Mouse (Mus musculus) heart, embryonic 16.5 days (tissue): Measurements from ENCODE around the gene Pip4k2a. TPM values are rescaled to one million over a fixed set of nuclear protein-coding genes. Genes with fewer than 3 reads are reported as not detected.

Experiments
- ATAC-seq: fragments of 200-750 bp; cut with Nextera tagmentation; replicated peaks from 2 replicates; pipeline ENCODE4 v1.8.0; 2017; ENCODE audit warnings: moderate number of reproducible peaks; ENCODE audit not compliant: insufficient read depth, low FRiP score; ENCODE audit errors: extremely low read depth
- H3K27ac ChIP-seq: fragments of 300-500 bp; sonication (generic); 2 replicates; pipeline ENCODE4 v1.5.1; 2014; ENCODE audit warnings: mild to moderate bottlenecking, low read length, control low read depth, moderate library complexity
- H3K27me3 ChIP-seq: fragments of 300-500 bp; sonication (generic); 2 replicates; pipeline ENCODE4 v1.6.1; 2014; ENCODE audit warnings: low read length, mixed read lengths; ENCODE audit not compliant: control insufficient read depth, insufficient read depth
- H3K36me3 ChIP-seq: fragments of 300-500 bp; sonication (generic); 2 replicates; pipeline ENCODE4 v1.6.1; 2014; ENCODE audit not compliant: control insufficient read depth, insufficient read depth
- H3K4me1 ChIP-seq: fragments of 300-500 bp; sonication (generic); 2 replicates; pipeline ENCODE4 v1.6.1; 2014; ENCODE audit warnings: low read length, mixed read lengths; ENCODE audit not compliant: control insufficient read depth, insufficient read depth
- H3K4me2 ChIP-seq: fragments of 300-500 bp; sonication (generic); 2 replicates; pipeline ENCODE4 v1.6.1; 2014; ENCODE audit warnings: low read depth, mild to moderate bottlenecking, control low read depth, low read length
- H3K4me3 ChIP-seq: fragments of 300-500 bp; sonication (generic); 2 replicates; pipeline ENCODE4 v1.5.1; 2014; ENCODE audit warnings: mild to moderate bottlenecking, control low read depth, low read length
- H3K9ac ChIP-seq: fragments of 300-500 bp; sonication (generic); 2 replicates; pipeline ENCODE4 v1.6.1; 2014; ENCODE audit warnings: low read length, control low read depth
- H3K9me3 ChIP-seq: fragments of 300-500 bp; sonication (generic); replicated peaks from 2 replicates; pipeline ENCODE4 v1.6.1; 2016; ENCODE audit warnings: low read length; ENCODE audit not compliant: control insufficient read depth
- WGBS: fragments of 180-500 bp; shearing (Covaris S2); extraction: QIAGEN DNeasy Blood & Tissue Kit; methylation state at CpG from one replicate; pipeline ENCODE4 v1.1.7; 2014; 5-methylcytosine and 5-hydroxymethylcytosine counted together
- polyA plus RNA-seq: library from polyadenylated mRNA; unstranded; fragments of >200 nt; fragmentation: Nextera tagmentation; extraction: Ambion mirVana; gene quantifications from 2 replicates; pipeline ENCODE4 v1.2.1, GENCODE M21; 2015

Pip4k2a gene
- polyA plus RNA-seq, 1 experiment from 2014 or later: 10.0 TPM

- no peak overlapping the region; the same call in 1 of the 2 replicates for H3K27ac ChIP-seq
- H3K4me3 ChIP-seq: no peak overlapping the region
- H3K27me3 ChIP-seq: no peaks in the 10 kb centered on the region
- no peaks in the 10 kb centered on the region for H3K36me3 ChIP-seq
- H3K4me2 ChIP-seq: no peak overlapping the region
- peaks cover 26% of the 10 kb centered on the region for H3K4me1 ChIP-seq
- no peak overlapping the region for H3K9ac ChIP-seq
- no peak for ATAC-seq
- no peaks in the 10 kb centered on the region for H3K9me3 ChIP-seq
- 77% methylated on average over 5 of the region's 5 CpGs for WGBS
These were observed 78.0 kb downstream of the Pip4k2a start for GRCm38 (mm10) chr2:18919797-18920354.

DNA sequence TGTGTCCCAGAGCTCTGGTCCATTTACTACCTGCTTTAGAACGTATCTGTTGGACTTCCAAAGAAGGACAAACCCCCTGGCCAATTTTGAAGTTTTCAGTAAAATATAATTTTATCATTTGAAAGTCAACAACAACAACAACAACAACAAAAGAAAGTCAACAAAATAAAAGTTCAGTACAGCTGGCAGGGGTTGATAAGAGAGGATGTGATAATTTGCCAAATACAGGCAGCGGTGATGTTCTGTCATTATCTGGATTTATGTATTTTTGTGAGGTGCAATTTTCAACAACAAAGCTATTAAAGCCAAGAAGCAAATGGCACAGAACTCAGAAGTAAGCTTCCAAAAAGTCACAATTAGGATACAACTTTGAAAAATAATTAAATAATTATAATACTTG is 80.1 kb downstream of the Pip4k2a start:
- H3K4me1 ChIP-seq: peaks cover 26% of the 10 kb centered on the region
- no peak overlapping the region for H3K4me3 ChIP-seq
- WGBS: 93% methylated on average over 2 of the region's 2 CpGs
- H3K9ac ChIP-seq: no peak overlapping the region
- no peaks in the 10 kb centered on the region for H3K27me3 ChIP-seq
- no peak overlapping the region for H3K4me2 ChIP-seq
- no peaks in the 10 kb centered on the region for H3K9me3 ChIP-seq
- no peak for ATAC-seq
- H3K27ac ChIP-seq: no peak overlapping the region
- H3K36me3 ChIP-seq: no peaks in the 10 kb centered on the region

DNA sequence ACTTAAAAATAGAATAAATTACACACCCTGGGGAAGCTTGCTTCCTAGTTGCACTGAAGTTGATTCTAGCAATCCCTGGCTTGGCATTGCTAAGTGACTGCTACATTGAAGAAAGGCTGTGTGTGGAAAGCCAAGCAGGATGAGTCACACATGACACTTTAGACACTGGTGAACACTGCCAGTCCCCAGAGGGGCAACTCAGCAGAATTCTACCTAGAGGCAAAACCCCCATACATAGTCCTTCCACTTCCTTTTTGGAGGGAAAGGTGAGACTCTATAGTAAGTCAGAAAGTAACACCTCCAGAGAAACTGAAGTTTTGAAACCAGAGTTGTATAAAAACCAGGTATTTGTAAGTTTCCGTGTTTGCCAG is 80.6 kb downstream of the Pip4k2a start:
- WGBS: 74% methylated on average over 1 of the region's 1 CpGs

GRCm38 (mm10) chr2:18916615-18917379 is 81.1 kb downstream of the Pip4k2a start:
- no peaks in the 10 kb centered on the region for H3K27me3 ChIP-seq
- 66% methylated on average over 14 of the region's 14 CpGs for WGBS
- no peaks in the 10 kb centered on the region for H3K9me3 ChIP-seq
- H3K4me1 ChIP-seq: peaks cover 26% of the 10 kb centered on the region
- H3K36me3 ChIP-seq: no peaks in the 10 kb centered on the region
- no peak overlapping the region for H3K9ac ChIP-seq
- H3K4me3 ChIP-seq: no peak overlapping the region
- ATAC-seq: no peak
- no peak overlapping the region for H3K4me2 ChIP-seq
- 0 out of 2 replicates have a peak overlapping the region, but pooled peaks have one; percentile 28 for H3K27ac ChIP-seq

More for the DNA sequence above, 80.6 kb downstream of the Pip4k2a start:
- Histone ChIP-seq H3K27ac (no peak overlapping the region), H3K4me1 (peaks cover 26% of the 10 kb centered on the region), H3K36me3 (no peaks in the 10 kb centered on the region), H3K9me3 (no peaks in the 10 kb centered on the region), H3K4me3 (no peak overlapping the region), H3K9ac (no peak overlapping the region), H3K27me3 (no peaks in the 10 kb centered on the region), H3K4me2 (no peak overlapping the region)
- ATAC-seq: 0 out of 2 replicates have a peak, but pooled peaks have one; percentile 18

DNA sequence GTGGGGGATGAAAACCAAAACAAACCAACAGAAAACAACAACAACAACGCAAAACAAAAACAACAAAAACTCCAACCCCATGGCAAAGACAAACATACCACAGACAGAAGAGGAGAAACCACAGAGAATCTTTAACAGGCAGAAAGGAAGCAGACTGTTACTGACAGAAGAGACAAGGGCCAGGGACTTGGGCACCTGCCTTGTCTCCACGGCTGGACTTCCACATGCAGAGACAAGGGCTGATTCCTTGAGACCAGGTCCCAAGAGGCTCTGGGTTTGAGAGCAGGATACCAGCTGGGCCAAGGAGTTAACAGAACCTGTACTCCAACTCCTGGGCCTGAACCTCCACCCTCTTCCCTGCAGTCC is 81.9 kb downstream of the Pip4k2a start:
- Histone ChIP-seq H3K4me2 (no peak overlapping the region), H3K4me1 (peaks cover 26% of the 10 kb centered on the region), H3K9me3 (no peaks in the 10 kb centered on the region), H3K27ac (0 out of 2 replicates have a peak overlapping the region, but pooled peaks have one; percentile 28), H3K36me3 (no peaks in the 10 kb centered on the region), H3K9ac (no peak overlapping the region), H3K4me3 (no peak overlapping the region), H3K27me3 (no peaks in the 10 kb centered on the region)
- 73% methylated on average over 2 of the region's 2 CpGs for WGBS
- no peak for ATAC-seq

- Histone ChIP-seq H3K27ac (no peak overlapping the region; the same call in 1 of the 2 replicates), H3K9ac (no peak overlapping the region), H3K4me1 (peaks cover 26% of the 10 kb centered on the region), H3K4me2 (no peak overlapping the region), H3K9me3 (no peaks in the 10 kb centered on the region), H3K36me3 (no peaks in the 10 kb centered on the region), H3K27me3 (no peaks in the 10 kb centered on the region), H3K4me3 (no peak overlapping the region)
- no peak for ATAC-seq
- 54% methylated on average over 9 of the region's 9 CpGs for WGBS
These were observed 82.4 kb downstream of the Pip4k2a start for GRCm38 (mm10) chr2:18915372-18916041.

- H3K27ac ChIP-seq: no peak overlapping the region
- H3K4me2 ChIP-seq: no peak overlapping the region
- H3K4me3 ChIP-seq: no peak overlapping the region
- peaks cover 22% of the 10 kb centered on the region for H3K4me1 ChIP-seq
- 62% methylated on average over 2 of the region's 2 CpGs for WGBS
- H3K9me3 ChIP-seq: no peaks in the 10 kb centered on the region
- no peak overlapping the region for H3K9ac ChIP-seq
- H3K27me3 ChIP-seq: no peaks in the 10 kb centered on the region
- H3K36me3 ChIP-seq: no peaks in the 10 kb centered on the region
- ATAC-seq: no peak
These were observed 83.2 kb downstream of the Pip4k2a start for GRCm38 (mm10) chr2:18914750-18915149.

DNA sequence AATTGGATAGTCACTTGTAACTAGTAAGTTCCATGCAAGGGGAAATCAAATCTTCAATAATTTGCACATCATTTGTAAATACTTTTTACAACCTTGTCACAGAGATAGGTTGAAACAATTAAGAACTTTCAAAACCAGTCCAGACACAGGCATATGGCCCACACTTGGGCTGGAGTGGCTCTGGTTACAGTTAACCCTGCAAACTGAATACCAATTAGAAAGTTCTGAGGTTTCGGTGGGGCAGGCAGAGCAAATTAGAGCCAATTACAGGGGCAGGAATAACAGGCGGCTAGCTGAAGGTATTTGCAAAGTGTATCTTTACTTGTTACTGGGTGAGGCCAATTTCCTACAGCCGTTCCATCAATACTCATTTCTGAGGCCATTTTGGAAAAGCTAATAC is 84.3 kb downstream of the Pip4k2a start:
- H3K9me3 ChIP-seq: no peaks in the 10 kb centered on the region
- WGBS: 86% methylated on average over 3 of the region's 3 CpGs
- ATAC-seq: no peak
- no peak overlapping the region for H3K4me3 ChIP-seq
- H3K9ac ChIP-seq: no peak overlapping the region
- no peaks in the 10 kb centered on the region for H3K27me3 ChIP-seq
- H3K4me1 ChIP-seq: peaks cover 25% of the 10 kb centered on the region
- no peak overlapping the region for H3K27ac ChIP-seq
- H3K36me3 ChIP-seq: no peaks in the 10 kb centered on the region
- no peak overlapping the region for H3K4me2 ChIP-seq
